Mouse (Mus musculus) midbrain, embryonic 16.5 days (tissue): ENCODE data around the gene Vps18. TPM values are rescaled to one million over a fixed set of nuclear protein-coding genes. Genes with fewer than 3 reads are reported as not detected.

Experiments
- ATAC-seq: fragments of 200-750 bp; cut with Nextera tagmentation; 2 replicates; pipeline ENCODE4 v1.8.0; 2017; ENCODE audit warnings: moderate TSS enrichment
- H3K27ac ChIP-seq: fragments of 300-500 bp; sonication (generic); 2 replicates; pipeline ENCODE4 v1.5.1; 2014; ENCODE audit warnings: mild to moderate bottlenecking, low read length, mixed read lengths
- H3K27me3 ChIP-seq: fragments of 300-500 bp; sonication (generic); 2 replicates; pipeline ENCODE4 v1.6.1; 2014; ENCODE audit warnings: low read depth, low read length, mixed read lengths; ENCODE audit not compliant: control insufficient read depth, insufficient read depth
- H3K36me3 ChIP-seq: fragments of 300-500 bp; sonication (generic); 2 replicates; pipeline ENCODE4 v1.6.1; 2014; ENCODE audit warnings: mild to moderate bottlenecking, low read length, moderate library complexity, mixed read lengths; ENCODE audit not compliant: control insufficient read depth, insufficient read depth
- H3K4me1 ChIP-seq: fragments of 300-500 bp; sonication (generic); 2 replicates; pipeline ENCODE4 v1.6.1; 2014; ENCODE audit warnings: mild to moderate bottlenecking, low read length, mixed read lengths; ENCODE audit not compliant: control insufficient read depth, insufficient read depth
- H3K4me2 ChIP-seq: fragments of 300-500 bp; sonication (generic); 2 replicates; pipeline ENCODE4 v1.6.1; 2014; ENCODE audit warnings: mild to moderate bottlenecking, low read length, mixed read lengths
- H3K4me3 ChIP-seq: fragments of 300-500 bp; sonication (generic); 2 replicates; pipeline ENCODE4 v1.5.1; 2014; ENCODE audit warnings: low read depth, mild to moderate bottlenecking, low read length, moderate library complexity, mixed read lengths
- H3K9ac ChIP-seq: fragments of 300-500 bp; sonication (generic); 2 replicates; pipeline ENCODE4 v1.6.1; 2014; ENCODE audit warnings: low read depth, low read length, mixed read lengths
- H3K9me3 ChIP-seq: fragments of 300-500 bp; sonication (generic); replicated peaks from 2 replicates; pipeline ENCODE4 v1.6.1; 2014; ENCODE audit warnings: mild to moderate bottlenecking, low read length, mixed read lengths; ENCODE audit not compliant: control insufficient read depth, poor library complexity, severe bottlenecking
- WGBS: fragments of 180-500 bp; shearing (Covaris S2); extraction: QIAGEN DNeasy Blood & Tissue Kit; methylation state at CpG from one replicate; pipeline ENCODE4 v1.1.7; 2014; 5-methylcytosine and 5-hydroxymethylcytosine counted together
- polyA plus RNA-seq: library from polyadenylated mRNA; unstranded; fragments of >200 nt; fragmentation: Nextera tagmentation; extraction: Ambion mirVana; gene quantifications from 2 replicates; pipeline ENCODE4 v1.2.1, GENCODE M21; 2015

Gene Vps18
- polyA plus RNA-seq, 1 experiment from 2014 or later: 31.7 TPM

DNA sequence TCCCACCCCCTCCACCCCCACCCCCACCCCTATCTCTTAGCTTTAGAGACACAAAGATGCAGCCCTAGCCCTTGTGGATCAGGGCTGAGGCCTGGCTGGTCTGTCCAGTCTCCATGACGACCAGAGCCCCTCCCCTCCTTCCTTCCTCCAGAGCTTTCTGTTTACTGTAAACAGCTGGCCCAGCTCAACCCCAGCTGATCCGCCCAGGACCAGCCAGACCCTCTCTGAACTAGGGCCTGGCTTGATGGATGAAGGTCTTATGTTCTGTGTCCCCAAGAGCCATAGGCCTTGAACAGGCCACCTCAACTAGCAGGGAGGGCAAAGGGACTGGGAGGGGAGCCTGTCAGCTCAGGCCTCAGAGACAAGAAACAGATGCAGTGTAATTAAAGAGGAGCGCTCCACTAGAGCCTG, 16.3 kb downstream of the Vps18 start:
- Histone ChIP-seq H3K27me3 (no peaks in the 10 kb centered on the region), H3K36me3 (no peaks in the 10 kb centered on the region), H3K4me3 (no peak overlapping the region), H3K9ac (no peak overlapping the region; the same call in 1 of the 2 replicates), H3K9me3 (no peaks in the 10 kb centered on the region), H3K27ac (no peak overlapping the region), H3K4me1 (peaks cover 2% of the 10 kb centered on the region), H3K4me2 (no peak overlapping the region)
- ATAC-seq: peak; percentile 67
- 19% methylated on average over 3 of the region's 3 CpGs for WGBS

DNA sequence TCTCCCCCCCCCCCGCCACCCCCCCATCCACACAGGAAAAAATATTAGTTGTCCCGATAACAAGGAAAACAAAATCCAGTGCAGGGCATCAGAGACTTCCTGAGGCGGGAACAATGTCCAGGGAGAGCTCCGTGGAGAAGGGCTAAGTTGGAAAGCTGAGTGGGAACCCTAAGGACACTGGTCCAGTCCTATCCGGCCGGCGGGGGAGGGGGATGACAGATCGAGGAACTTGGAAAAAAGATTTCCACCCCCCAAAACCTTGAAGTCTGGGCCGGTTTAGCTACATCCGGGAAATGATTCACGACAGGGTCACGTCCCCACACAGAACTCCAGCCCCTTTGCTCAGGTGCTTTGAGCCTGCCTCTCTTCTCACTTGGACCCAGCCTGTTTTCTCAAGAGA, 23.0 kb downstream of the Vps18 start:
- Histone ChIP-seq H3K4me2 (no peak overlapping the region), H3K9ac (no peak overlapping the region), H3K9me3 (no peaks in the 10 kb centered on the region), H3K27ac (no peak overlapping the region), H3K27me3 (peaks cover 9% of the 10 kb centered on the region), H3K36me3 (no peaks in the 10 kb centered on the region), H3K4me1 (no peaks in the 10 kb centered on the region), H3K4me3 (no peak overlapping the region)
- WGBS: 55% methylated on average over 12 of the region's 12 CpGs
- no peak for ATAC-seq

DNA sequence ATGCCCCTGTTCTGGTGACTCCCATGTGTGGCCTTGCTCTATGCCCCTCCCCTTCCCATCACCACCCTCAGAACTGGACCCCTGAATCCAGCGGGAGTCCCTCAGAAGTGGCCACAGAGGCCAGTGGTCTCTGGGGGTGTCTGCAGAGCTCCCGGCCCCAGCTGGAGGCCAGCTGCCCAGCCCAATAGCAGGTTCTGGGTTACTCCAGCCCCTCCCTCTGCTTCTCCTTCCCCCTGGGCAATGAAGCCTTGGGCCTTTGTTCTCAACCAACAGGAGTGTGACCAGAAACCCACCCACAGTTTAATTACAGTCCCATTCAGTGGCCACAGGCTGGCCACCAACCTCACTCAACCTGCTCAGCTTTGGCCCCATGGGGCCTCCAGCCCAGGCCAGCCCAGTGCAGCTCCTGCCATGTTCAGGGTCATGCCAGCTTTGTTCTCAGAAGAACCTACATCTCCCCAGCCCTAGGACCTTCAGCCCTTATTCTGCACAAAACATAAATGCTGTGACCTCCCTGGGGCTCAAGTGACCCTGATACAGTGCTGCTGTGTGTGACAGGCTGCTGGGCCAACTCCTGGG, 23.9 kb downstream of the Vps18 start:
- Histone ChIP-seq H3K4me2 (no peak overlapping the region), H3K4me3 (no peak overlapping the region), H3K36me3 (no peaks in the 10 kb centered on the region), H3K4me1 (no peaks in the 10 kb centered on the region), H3K27me3 (peaks cover 9% of the 10 kb centered on the region), H3K9ac (no peak overlapping the region), H3K27ac (no peak overlapping the region), H3K9me3 (no peaks in the 10 kb centered on the region)
- WGBS: 27% methylated on average over 2 of the region's 2 CpGs
- ATAC-seq: no peak

DNA sequence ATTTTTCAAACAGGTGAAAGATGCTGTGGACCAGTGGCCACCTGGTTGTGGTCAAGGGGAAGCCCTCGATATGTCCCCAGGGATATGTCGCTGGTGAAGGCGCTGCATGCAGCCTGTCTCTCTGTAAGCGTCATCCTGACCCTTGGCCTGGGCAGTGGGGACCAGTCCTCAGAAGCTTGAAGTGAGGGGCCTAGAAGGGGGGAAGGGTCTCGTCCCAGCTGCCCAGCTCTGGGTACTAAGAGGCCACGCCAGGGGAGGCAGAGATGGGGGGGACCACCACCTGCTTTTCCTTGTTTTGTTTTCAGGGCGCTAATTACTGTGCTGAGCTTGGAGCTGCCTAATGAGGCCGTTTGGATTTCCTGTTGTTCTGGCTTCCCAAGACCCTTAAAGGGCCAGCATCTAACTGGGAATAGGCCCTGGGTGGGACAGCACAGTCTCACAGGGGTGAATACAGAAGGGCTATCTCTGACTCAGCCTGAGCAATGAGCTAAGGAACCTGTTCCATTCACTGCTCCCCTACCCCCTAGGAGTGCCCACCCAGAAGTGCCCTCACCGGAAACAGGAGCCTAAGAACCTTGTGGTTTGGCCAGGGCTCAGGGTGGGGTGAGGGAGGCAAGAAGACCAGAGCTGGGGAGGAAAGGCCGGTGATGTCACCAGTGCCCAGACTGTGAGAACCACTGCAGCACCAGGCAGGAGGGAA, 25.4 kb downstream of the Vps18 start:
- Histone ChIP-seq H3K9ac (no peak overlapping the region), H3K36me3 (no peaks in the 10 kb centered on the region), H3K4me1 (no peaks in the 10 kb centered on the region), H3K27ac (no peak overlapping the region), H3K4me3 (no peak overlapping the region), H3K9me3 (no peaks in the 10 kb centered on the region), H3K4me2 (no peak overlapping the region), H3K27me3 (peaks cover 21% of the 10 kb centered on the region)
- no peak for ATAC-seq
- 28% methylated on average over 10 of the region's 10 CpGs for WGBS

DNA sequence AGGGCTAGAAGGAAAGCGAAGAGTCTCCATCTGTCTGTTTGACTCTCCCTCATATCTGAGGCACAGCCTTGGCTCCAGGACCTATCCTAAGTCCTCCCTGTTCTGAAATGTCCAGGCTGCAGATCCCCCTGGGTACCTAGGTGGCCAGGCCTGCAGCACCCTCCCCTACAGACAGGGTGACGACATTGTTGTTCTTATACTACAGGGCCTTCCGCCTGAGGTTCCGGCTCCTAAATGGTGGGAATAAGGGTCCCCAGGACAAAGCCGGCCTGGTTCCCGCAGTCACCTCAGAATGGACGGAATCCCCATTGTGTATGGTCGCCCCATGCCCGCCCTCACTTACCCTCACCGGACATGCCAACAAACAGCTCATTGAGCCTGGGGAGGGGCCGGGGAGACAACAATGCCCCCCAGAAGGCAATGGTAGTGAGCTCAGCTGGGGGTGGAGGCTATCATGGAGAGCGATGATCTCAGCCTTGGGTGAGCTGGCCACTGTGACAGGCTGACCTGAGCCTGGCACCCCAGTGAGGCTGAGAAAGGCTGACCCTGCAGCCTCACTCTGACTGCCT, 26.3 kb downstream of the Vps18 start:
- Histone ChIP-seq H3K4me3 (no peak overlapping the region), H3K4me1 (no peaks in the 10 kb centered on the region), H3K9ac (no peak overlapping the region), H3K27ac (no peak overlapping the region), H3K9me3 (no peaks in the 10 kb centered on the region), H3K27me3 (peaks cover 24% of the 10 kb centered on the region), H3K4me2 (no peak overlapping the region), H3K36me3 (no peaks in the 10 kb centered on the region)
- WGBS: 60% methylated on average over 12 of the region's 12 CpGs
- ATAC-seq: no peak

DNA sequence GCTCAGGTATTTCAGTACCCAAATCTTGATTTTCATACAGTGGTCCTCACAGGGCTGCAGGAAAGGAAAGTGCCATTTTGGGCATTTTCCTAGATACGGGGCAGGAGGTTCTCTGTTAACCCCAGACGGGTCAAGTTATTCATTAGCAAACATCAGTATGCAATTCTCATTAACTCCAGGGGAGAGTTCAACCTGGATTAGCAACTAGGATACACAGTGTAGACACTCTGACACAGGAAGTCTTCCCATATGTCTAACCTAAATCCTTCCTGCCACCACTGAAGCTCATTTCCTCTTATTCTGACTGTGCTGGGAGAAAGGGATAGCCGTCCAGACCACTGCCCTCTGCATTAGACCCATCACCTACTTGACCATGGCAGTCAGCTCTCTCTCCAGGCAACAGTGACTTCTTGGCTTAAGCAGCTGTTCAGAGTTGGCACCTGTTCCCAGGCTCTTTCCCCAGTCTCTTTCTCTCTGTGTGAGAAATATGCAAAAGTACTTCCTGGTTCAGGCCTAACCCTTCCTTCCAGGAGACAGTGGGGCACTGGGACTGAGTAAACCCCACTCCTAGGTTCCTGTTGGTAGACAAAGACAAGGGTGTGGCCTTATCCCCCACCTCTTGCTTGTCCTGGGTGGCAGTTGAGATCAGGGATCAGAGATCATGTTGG, 29.6 kb downstream of the Vps18 start:
- Histone ChIP-seq H3K4me2 (no peak overlapping the region), H3K4me1 (peaks cover 17% of the 10 kb centered on the region), H3K36me3 (no peaks in the 10 kb centered on the region), H3K27me3 (peaks cover 48% of the 10 kb centered on the region), H3K9ac (no peak overlapping the region), H3K27ac (no peak overlapping the region), H3K4me3 (no peak overlapping the region), H3K9me3 (no peaks in the 10 kb centered on the region)
- ATAC-seq: no peak
- 78% methylated on average over 3 of the region's 3 CpGs for WGBS

DNA sequence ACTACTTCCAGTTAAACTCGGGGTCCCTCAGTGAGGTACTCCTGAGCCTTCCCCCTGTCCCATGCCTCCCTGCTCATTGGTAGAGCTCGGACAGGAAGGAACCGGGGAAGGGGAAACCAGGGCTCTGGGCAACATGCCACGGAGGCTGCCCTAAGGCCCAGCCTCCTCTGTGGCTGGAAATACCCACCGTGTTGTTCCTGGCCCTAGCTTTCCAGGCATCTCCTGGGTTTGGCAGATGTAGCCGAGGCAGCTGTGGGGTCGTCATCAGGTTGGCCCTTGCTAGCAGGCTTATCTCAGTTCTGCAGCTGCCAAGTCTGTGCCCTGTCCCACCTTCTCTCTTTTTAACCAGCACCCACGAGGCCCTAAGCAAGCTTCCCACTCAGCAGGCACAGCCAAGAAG, 32.0 kb downstream of the Vps18 start:
- Histone ChIP-seq H3K9ac (no peak overlapping the region), H3K4me1 (peaks cover 30% of the 10 kb centered on the region), H3K27ac (no peak overlapping the region), H3K4me3 (no peak overlapping the region), H3K9me3 (no peaks in the 10 kb centered on the region), H3K36me3 (no peaks in the 10 kb centered on the region), H3K4me2 (no peak overlapping the region), H3K27me3 (peaks cover 61% of the 10 kb centered on the region)
- ATAC-seq: no peak
- WGBS: 72% methylated on average over 8 of the region's 8 CpGs

DNA sequence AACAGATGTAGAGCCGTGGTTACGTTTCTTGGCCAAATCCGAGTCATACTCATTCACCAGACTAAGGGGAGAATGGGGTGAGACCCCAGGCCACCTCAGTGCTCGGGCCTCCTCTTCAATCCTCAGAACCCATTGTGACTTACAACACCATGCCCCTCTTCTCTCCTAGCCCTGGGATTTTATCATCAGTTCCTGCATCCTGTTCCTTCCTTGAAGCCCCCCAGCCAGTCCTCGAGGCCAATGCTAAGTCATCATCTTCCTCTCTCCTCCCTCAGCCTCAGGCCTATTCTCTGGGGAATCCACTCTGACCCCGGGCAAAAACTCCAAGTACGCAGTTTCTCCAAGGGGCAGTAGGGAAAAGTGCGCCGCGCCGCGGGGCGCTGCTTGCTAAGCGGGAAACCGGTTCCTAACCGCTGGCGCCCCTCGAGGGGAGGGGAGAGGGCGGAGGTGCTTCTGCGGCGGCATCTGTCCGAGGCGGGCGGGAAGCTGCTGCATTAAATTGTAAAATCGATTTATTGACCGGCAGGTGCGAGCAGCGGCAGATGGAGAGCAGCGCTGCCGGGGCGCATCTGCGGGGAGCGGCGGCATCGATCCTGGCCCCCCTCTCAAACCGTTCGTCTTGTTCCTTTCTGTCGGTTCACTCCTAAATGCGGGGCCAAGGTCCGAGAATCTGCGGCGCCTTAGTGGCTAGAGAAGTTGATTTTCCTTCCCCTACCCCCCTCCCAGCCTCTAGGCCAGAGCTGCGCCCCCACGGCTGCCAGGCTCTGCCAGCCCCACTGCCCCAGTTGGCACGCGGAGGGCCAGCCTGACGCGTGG, 33.4 kb downstream of the Vps18 start:
- H3K36me3 ChIP-seq: no peaks in the 10 kb centered on the region
- no peak overlapping the region for H3K27ac ChIP-seq
- peak overlapping the region; percentile 84 for H3K4me2 ChIP-seq
- ATAC-seq: no peak; the same call in 1 of the 2 replicates
- 2% methylated on average over 48 of the region's 48 CpGs for WGBS
- H3K9ac ChIP-seq: peak overlapping the region; percentile 50
- H3K27me3 ChIP-seq: peaks cover 55% of the 10 kb centered on the region
- peak overlapping the region; percentile 39 for H3K4me3 ChIP-seq
- no peaks in the 10 kb centered on the region for H3K9me3 ChIP-seq
- peaks cover 36% of the 10 kb centered on the region for H3K4me1 ChIP-seq
